Mouse (Mus musculus) megakaryocyte progenitor cell, adult 5-6 weeks (primary cell): ENCODE results near the gene Cd209c. TPM values are rescaled to one million over a fixed set of nuclear protein-coding genes. Genes with fewer than 3 reads are reported as not detected.

Experiments used
- ATAC-seq: replicated peaks from 2 replicates; pipeline ENCODE4 v1.8.0; 2016; ENCODE audit warnings: mild to moderate bottlenecking, moderate TSS enrichment, inconsistent platforms; ENCODE audit not compliant: poor library complexity
- total RNA-seq, 2 experiments: library from RNA; stranded (forward) in 1 of 2; stranded (reverse) in 1 of 2; fragments of 157-497, 149-512 nt in 1 of 2; fragments of 200-1000 nt in 1 of 2; gene quantifications; 2 replicates each; pipeline versions ENCODE4 v1.2.3 to v1.2.4; 2015 to 2017

Cd209c gene
- total RNA-seq (2015) (not detected in 2 replicates), total RNA-seq (2017) (not detected in 2 replicates)

DNA sequence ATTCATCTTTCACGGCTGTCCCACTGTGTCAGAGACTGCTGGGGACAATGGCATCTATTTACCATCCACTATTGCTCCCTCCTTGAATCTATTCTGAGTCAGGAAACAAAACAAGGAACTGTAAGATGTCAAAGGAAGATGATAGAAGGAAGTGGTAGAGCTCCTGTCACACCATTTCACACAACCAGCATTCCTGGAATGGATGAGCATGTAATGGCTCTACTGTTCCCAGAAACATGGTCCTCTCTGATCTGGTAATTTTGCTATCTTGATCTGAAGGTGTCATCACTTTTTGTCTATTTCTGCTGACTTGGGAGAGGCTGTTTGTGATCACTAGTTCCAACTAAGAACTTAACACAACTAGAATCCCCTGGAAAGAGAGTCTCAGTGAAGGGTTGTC is at the start of gene Cd209c:
Cd209c (minus strand) TSS at position 101 of the 400 bp plus-strand sequence.
- no peak for ATAC-seq

GRCm38 (mm10) chr8:3994219-3994618 is 39.7 kb upstream of the Cd209c start:
- no peak for ATAC-seq

DNA sequence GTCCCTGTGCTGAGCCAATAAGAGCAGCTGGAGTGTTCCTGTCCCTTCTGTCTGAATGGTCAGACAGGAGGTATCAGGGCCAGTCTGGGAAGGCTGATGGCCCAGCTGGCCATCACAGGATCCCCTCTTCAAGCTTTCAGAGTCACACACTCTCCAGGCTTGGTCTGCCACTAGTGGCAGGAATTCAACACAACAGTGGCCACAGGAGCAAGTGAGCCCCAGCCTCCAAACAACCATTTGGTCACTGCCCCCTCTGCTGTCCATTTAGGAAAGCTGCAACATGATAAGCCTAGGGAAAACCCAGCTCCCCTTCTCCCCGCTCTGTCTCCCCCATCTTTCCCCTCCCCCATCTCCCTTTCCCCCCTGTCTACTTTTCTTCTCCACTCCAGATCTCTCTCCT is 1.5 kb upstream of the Cd209c start:
- ATAC-seq = peak; percentile 98

DNA sequence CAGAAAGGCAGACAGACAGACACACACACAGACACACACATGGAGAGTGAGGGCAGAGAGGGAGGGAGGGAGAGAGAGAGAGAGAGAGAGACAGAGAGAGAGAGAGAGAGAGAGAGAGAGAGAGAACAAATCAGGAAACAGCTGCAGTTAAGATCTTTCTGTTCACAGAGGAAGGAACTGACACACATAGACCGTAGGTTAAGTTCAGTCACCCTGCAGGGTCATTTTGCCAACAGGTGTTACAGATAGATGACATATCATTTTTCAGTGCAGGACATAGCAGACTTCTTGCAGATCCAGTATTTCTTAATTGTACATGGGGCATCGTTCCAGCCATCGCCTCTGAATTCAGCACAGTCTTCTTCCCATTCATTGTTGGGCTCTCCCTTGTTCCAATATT is 14.5 kb downstream of the Cd209c start:
- no peak for ATAC-seq

DNA sequence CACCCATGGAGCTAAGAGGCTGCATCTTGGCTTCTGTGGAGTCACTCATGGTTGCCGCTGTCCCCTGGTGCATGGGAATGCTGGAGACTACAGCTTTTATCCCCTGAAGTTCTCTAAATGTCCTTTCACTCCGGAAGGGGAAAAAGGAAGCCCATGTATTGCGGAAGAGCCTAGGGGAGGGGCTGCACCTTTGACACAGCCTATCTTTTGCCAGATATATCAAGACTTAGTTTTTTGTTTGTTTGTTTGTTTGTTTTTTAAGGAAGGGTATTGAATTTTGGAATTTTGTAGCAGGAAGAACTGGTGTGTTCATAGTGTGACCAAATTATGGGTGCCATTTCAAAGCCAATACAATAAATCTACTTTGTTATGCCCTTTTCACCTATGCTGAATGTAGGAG is 27.8 kb downstream of the Cd209c start, which contains the start of gene Cd209b:
Cd209b (minus strand) TSS at position 101 of the 400 bp plus-strand sequence.
- ATAC-seq = no peak

Other genes starting within 250 kb of the Cd209c start
- gene Clec4g, start 234.1 kb downstream of the Cd209c start, total RNA-seq (2015) = not detected in 2 replicates
- not detected in 2 replicates for gene Clec4g, start 234.1 kb downstream of the Cd209c start, total RNA-seq (2017)
- 0.35 and 2.1 TPM in 2 replicates for gene Cd209a, start 205.8 kb downstream of the Cd209c start, total RNA-seq (2015)
- gene Cd209a, start 205.8 kb downstream of the Cd209c start, total RNA-seq (2017) = 0.37 and 0.84 TPM in 2 replicates
- not detected in 2 replicates for gene Cd209e, start 100.4 kb downstream of the Cd209c start, total RNA-seq (2015)
- gene Cd209e, start 100.4 kb downstream of the Cd209c start, total RNA-seq (2017) = not detected in 2 replicates
- not detected in 2 replicates for gene Cd209d, start 76.2 kb downstream of the Cd209c start, total RNA-seq (2015)
- not detected in 2 replicates for gene Cd209d, start 76.2 kb downstream of the Cd209c start, total RNA-seq (2017)
- not detected in 2 replicates for gene Cd209b, start 27.9 kb downstream of the Cd209c start, total RNA-seq (2015)
- not detected in 2 replicates for gene Cd209b, start 27.9 kb downstream of the Cd209c start, total RNA-seq (2017)
- not detected in 2 replicates for gene Cd209f, start 151.1 kb upstream of the Cd209c start, total RNA-seq (2015)
- 0.30 TPM in 1 of 2 replicates, not detected in the other for gene Cd209f, start 151.1 kb upstream of the Cd209c start, total RNA-seq (2017)
- gene Cd209g, start 179.4 kb upstream of the Cd209c start, total RNA-seq (2015) = 0.22 TPM in 1 of 2 replicates, not detected in the other
- gene Cd209g, start 179.4 kb upstream of the Cd209c start, total RNA-seq (2017) = not detected in 2 replicates
- 3.3 and 3.5 TPM in 2 replicates for gene Evi5l, start 211.8 kb upstream of the Cd209c start, total RNA-seq (2015)
- gene Evi5l, start 211.8 kb upstream of the Cd209c start, total RNA-seq (2017) = 6.2 and 7.5 TPM in 2 replicates